Mouse (Mus musculus) neural tube, embryonic 14.5 days (tissue): ENCODE results near the gene Chml. TPM values are rescaled to one million over a fixed set of nuclear protein-coding genes. Genes with fewer than 3 reads are reported as not detected.

Source experiments
- ATAC-seq: fragments of 200-750 bp; cut with Nextera tagmentation; 2 replicates; pipeline ENCODE4 v1.8.0; 2017; ENCODE audit warnings: low read depth, mild to moderate bottlenecking, moderate TSS enrichment, moderate library complexity
- H3K27ac ChIP-seq: fragments of 300-500 bp; sonication (generic); 2 replicates; pipeline ENCODE4 v1.5.1; 2014; ENCODE audit warnings: low read depth, mild to moderate bottlenecking, control low read depth, low read length, moderate library complexity, mixed read lengths
- H3K27me3 ChIP-seq: fragments of 300-500 bp; sonication (generic); 2 replicates; pipeline ENCODE4 v1.6.1; 2014; ENCODE audit warnings: low read length; ENCODE audit not compliant: control insufficient read depth, insufficient read depth
- H3K36me3 ChIP-seq: fragments of 300-500 bp; sonication (generic); 2 replicates; pipeline ENCODE4 v1.6.1; 2014; ENCODE audit warnings: low read length, mixed read lengths; ENCODE audit not compliant: control insufficient read depth, insufficient read depth
- H3K4me1 ChIP-seq: fragments of 300-500 bp; sonication (generic); 2 replicates; pipeline ENCODE4 v1.6.1; 2014; ENCODE audit warnings: low read length; ENCODE audit not compliant: control insufficient read depth, insufficient read depth
- H3K4me2 ChIP-seq: fragments of 300-500 bp; sonication (generic); 2 replicates; pipeline ENCODE4 v1.6.1; 2014; ENCODE audit warnings: mild to moderate bottlenecking, low read depth, low read length, control low read depth
- H3K4me3 ChIP-seq: fragments of 300-500 bp; sonication (generic); 2 replicates; pipeline ENCODE4 v1.5.1; 2014; ENCODE audit warnings: low read depth, low read length, control low read depth, mixed read lengths
- H3K9ac ChIP-seq: fragments of 300-500 bp; sonication (generic); replicated peaks from 2 replicates; pipeline ENCODE4 v1.6.1; 2014; ENCODE audit warnings: low read depth, mild to moderate bottlenecking, control low read depth, low read length, mixed read lengths
- H3K9me3 ChIP-seq: fragments of 300-500 bp; sonication (generic); 2 replicates; pipeline ENCODE4 v1.6.1; 2016; ENCODE audit warnings: low read length; ENCODE audit not compliant: control insufficient read depth
- WGBS: fragments of 180-500 bp; shearing (Covaris S2); extraction: QIAGEN DNeasy Blood & Tissue Kit; methylation state at CpG from one replicate; pipeline ENCODE4 v1.1.7; 2014; 5-methylcytosine and 5-hydroxymethylcytosine counted together
- polyA plus RNA-seq: library from polyadenylated mRNA; unstranded; fragments of >200 nt; fragmentation: Nextera tagmentation; extraction: Ambion mirVana; gene quantifications from 2 replicates; pipeline ENCODE4 v1.2.1, GENCODE M21; 2014

The Chml gene
- polyA plus RNA-seq, 1 experiment from 2014 or later, result 5.6 TPM

DNA sequence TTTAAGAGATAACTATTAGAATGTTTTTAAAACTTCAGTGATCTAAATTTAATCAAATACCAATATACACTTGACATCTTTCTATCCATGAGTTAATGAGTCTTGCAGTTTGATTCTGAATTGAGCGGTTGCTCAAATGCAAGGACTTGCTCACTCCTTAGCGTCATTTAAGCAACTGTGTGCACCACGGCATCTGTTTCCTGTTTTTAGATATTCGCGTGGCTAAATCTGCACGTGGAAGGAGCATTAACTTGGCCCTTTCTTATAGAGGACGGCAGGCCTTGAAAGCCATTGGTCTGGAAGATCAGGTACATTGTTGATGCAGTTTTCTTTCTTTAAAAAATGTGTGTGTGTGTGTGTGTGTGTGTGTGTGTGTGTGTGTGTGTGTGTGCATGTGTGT is 55.0 kb downstream of the Chml start:
- ATAC-seq, result no peak
- H3K4me2 ChIP-seq, result no peak overlapping the region
- no peaks in the 10 kb centered on the region for H3K27me3 ChIP-seq
- no peaks in the 10 kb centered on the region for H3K4me1 ChIP-seq
- no peak overlapping the region for H3K9ac ChIP-seq
- no peak overlapping the region for H3K27ac ChIP-seq
- H3K4me3 ChIP-seq, result no peak overlapping the region
- 84% methylated on average over 7 of the region's 7 CpGs for WGBS
- H3K9me3 ChIP-seq, result no peaks in the 10 kb centered on the region
- no peaks in the 10 kb centered on the region for H3K36me3 ChIP-seq

DNA sequence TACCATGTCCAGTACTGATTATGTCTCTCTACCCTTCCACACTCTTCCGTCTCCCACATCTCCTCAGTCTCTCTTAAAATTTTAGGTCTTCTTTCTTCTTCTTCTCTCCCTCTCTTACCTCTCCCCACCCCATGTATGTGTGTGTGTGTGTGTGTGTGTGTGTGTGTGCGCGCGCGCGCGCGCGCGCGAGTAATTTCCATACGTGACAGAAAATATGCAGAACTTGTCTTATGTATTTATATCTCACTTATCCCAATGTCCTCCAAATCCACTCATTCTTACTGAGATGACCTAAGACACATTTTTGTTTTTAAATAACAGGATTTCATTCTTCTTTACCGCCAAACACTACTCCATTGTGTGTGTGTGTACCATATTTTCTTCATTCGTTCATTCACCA is 60.2 kb downstream of the Chml start:
- 98% methylated on average over 14 of the region's 14 CpGs for WGBS
- Histone ChIP-seq H3K4me1 (no peaks in the 10 kb centered on the region), H3K27me3 (no peaks in the 10 kb centered on the region), H3K9ac (no peak overlapping the region), H3K4me2 (no peak overlapping the region), H3K9me3 (no peaks in the 10 kb centered on the region), H3K27ac (no peak overlapping the region), H3K4me3 (no peak overlapping the region), H3K36me3 (no peaks in the 10 kb centered on the region)
- no peak for ATAC-seq

Other genes with a start within 250 kb of the Chml start
- 50.4 and 58.2 TPM in 2 replicates for gene Rgs7, start 200.4 kb downstream of the Chml start, polyA plus RNA-seq
- 0.30 TPM in 1 of 2 replicates, not detected in the other for gene Kmo, start 72.5 kb downstream of the Chml start, polyA plus RNA-seq
- 105 and 117 TPM in 2 replicates for gene Fh1, start 67.3 kb downstream of the Chml start, polyA plus RNA-seq
- gene Opn3, start 125 bp downstream of the Chml start, polyA plus RNA-seq, result 6.9 and 9.2 TPM in 2 replicates
- gene Wdr64, start 5.7 kb upstream of the Chml start, polyA plus RNA-seq, result not detected in 2 replicates
- gene Exo1, start 187.7 kb upstream of the Chml start, polyA plus RNA-seq, result 3.3 and 6.7 TPM in 2 replicates
- gene Gm38100, start 227.4 kb upstream of the Chml start, polyA plus RNA-seq, result not detected in 2 replicates